Mouse (Mus musculus): ENCODE measurements around the gene Msh2.
"Not testable (repeated sequence)": the region's sequence is repeated elsewhere in the genome, so short reads cannot be mapped to it uniquely, and the experiment has no call there.

The Msh2 gene

GRCm38 (mm10) chr17:87671890-87672660 lies at the start of gene Msh2:
TSS of gene Msh2 (plus strand) at chr17:87672330.
- DNase-seq (ENCODE audit: low spot score): peak; percentile 97

- DNase-seq (ENCODE audit: low spot score): no peak
These were observed 46.5 kb upstream of the Msh2 start for GRCm38 (mm10) chr17:87625510-87626086.

DNA sequence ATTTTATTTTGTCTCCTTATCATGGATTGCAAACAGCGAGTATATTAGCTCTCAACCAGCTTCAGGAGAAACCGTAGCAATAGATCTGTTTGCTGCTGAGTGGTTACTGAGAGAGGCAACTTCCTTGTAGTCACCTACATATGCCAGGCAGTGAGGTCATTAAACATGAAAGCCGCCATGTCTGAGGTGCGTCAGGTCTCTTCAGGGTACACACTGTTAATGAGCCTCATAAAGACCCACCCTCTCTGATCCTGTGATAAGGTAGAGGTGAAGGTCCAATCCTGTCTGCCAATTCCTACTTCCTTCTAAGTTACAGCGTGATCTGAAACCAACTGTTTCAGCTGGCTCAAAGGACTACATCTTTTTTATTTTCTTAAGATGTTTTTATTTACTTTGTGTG lies 44.0 kb upstream of the Msh2 start:
- no peak for DNase-seq (ENCODE audit: low spot score)

- DNase-seq (ENCODE audit: low spot score): no peak
These were observed 43.4 kb upstream of the Msh2 start for GRCm38 (mm10) chr17:87628706-87629105.

DNA sequence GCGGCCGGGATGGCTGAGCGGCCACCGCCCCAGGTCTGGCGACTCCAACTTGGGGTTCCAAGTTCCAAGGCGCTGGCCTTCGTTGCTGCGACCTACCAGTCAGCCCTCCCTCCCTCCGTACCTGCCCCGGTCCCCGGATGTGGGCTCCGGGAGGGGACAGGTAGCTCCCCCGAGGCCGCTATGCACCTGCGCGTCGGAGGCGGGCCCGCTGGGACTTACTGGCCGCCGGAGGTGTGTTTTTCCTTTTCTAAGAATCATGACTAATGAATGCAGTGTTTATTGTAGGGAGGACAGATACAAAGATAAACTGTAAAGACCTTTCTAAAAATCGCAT lies 35.1 kb upstream of the Msh2 start:
- no peak for DNase-seq (ENCODE audit: low spot score)

GRCm38 (mm10) chr17:87639242-87639641 lies 32.9 kb upstream of the Msh2 start:
- DNase-seq (ENCODE audit: low spot score): no peak

DNA sequence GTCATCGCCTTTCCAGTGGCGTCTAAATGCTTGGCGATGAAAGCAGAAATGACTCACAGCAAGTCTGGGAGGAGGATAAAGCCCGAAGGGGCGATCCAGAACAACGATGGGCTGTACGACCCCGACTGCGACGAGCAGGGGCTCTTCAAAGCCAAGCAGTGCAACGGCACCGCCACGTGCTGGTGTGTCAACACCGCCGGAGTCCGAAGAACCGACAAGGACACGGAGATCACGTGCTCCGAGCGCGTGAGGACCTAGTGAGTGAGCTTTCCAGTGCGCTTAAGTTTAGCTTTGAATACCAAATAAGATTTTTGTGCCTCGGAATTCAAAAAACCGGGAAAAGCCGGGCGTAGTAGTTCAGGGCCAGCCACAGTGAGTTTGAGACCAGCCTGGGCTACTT lies 31.9 kb upstream of the Msh2 start:
- DNase-seq (ENCODE audit: low spot score): no peak

DNA sequence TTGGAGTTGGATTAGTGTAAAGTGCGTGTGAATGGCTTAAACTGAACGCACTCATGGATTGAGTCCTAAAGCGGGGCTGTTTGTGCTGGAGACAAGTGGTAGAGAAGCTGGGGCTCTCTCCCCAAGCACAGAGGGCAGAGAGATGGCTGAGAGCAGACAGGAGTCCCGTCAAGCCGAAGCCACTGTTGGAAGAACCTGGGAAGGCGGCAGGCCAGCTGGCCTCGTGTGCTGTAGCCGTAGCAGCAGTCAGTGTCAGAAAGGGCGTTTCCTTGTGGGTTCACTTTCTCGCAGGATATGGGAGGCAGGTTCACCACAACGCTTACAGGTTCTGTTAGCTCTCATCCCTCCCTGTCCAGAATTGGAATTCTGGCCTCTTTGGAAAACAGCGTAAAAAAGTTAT lies 31.1 kb upstream of the Msh2 start:
- no peak for DNase-seq (ENCODE audit: low spot score)

DNA sequence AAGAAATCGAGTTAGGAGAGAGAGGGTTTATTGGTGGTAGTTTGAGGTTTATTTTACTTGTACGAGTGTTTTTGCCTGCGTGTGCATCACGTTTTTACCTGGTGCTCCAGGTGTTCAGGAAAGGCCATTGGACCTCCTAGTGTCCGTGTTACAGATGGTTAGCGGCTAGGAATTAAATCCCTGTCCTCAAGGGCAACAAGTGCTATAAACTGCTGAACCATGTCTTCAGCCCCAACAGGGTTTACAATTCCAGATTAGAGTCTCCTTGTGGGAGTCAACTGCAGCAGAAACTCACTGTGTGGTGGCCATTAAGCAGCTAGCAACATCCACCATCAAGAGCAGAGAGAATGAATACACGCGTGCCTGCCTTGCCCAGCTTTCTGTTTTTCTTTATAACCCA lies 29.4 kb upstream of the Msh2 start:
- DNase-seq (ENCODE audit: low spot score): no peak

GRCm38 (mm10) chr17:87655616-87656015 lies 16.5 kb upstream of the Msh2 start:
- not testable (repeated sequence) for DNase-seq (ENCODE audit: low spot score)

- not testable (repeated sequence) for DNase-seq (ENCODE audit: low spot score)
These were observed 10.1 kb upstream of the Msh2 start for GRCm38 (mm10) chr17:87661958-87662573.

- DNase-seq (ENCODE audit: low spot score): no peak
These were observed 7.9 kb upstream of the Msh2 start for GRCm38 (mm10) chr17:87664238-87664637.

GRCm38 (mm10) chr17:87665066-87665822 lies 6.9 kb upstream of the Msh2 start:
- DNase-seq (ENCODE audit: low spot score): peak; percentile 74

DNA sequence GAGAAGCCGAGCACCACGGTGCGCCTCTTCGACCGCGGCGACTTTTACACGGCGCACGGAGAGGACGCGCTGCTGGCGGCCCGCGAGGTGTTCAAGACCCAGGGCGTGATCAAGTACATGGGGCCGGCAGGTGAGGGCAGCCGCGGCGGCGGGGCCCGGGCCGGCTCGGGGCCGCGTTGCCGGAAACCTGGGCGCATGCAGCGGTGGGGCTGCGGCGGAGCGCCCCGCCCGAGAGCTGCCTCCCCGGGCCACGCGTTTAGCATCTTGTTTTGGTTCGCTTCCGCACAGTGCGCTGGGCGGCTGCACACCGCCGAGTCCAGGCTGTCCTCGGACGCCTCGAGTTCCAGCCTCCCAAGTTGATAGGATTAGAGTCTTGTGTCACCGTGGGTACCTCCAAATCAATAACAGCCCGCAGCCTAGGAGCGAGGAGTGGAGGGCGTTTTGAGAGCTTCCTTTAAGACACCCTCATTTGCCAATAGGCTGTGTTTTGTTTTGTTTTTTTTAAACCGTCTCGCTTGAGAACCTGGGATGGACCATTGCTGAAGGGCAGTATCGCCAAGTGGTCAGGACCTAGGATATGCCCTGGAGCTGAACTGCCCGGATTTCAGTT lies 652 bp downstream of the Msh2 start:
- DNase-seq (ENCODE audit: low spot score): no peak

DNA sequence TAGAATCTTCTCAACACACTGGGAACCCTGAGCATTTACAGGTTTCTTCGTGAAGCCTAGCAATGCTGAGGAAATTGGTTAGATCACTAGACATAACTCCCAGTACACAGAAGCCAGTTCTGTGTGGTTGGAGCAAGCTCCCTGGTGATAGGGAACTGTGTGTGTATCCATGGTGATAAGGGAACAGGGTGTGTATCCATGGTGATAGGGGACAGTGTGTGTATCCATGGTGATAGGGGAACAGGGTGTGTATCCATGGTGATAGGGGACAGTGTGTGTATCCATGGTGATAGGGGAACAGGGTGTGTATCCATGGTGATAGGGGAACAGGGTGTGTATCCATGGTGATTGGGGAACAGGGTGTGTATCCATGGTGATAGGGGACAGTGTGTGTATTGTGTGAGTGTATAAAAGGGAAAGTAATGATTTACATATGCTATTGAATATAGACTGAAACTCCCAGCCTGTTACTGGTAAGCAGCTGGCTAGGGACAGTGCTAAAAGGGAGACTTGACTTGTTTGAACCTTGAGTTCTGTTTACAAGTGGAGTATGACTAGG lies 4.9 kb downstream of the Msh2 start:
- not testable (repeated sequence) for DNase-seq (ENCODE audit: low spot score)

- no peak for DNase-seq (ENCODE audit: low spot score)
These were observed 5.5 kb downstream of the Msh2 start for GRCm38 (mm10) chr17:87677656-87678055.

DNA sequence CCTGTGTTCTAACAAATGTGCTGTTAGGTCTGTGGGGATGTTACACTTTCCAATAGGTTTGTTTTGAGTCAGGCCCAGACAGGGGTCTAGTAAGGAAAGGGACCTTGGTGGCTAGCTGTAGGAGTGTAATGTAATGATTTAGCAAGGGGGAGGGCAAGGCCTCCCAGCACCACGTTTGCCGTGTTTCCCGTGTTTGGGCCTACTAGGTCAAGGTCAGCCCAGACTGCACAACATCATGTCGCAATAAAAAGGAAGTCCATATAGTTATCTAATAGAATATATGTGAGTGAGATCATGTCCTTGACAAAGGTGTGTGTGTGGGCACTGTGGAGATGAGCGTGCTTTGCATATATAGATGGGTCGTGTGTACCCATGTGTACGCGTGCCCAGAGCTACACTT lies 17.1 kb downstream of the Msh2 start:
- DNase-seq (ENCODE audit: low spot score): no peak

DNA sequence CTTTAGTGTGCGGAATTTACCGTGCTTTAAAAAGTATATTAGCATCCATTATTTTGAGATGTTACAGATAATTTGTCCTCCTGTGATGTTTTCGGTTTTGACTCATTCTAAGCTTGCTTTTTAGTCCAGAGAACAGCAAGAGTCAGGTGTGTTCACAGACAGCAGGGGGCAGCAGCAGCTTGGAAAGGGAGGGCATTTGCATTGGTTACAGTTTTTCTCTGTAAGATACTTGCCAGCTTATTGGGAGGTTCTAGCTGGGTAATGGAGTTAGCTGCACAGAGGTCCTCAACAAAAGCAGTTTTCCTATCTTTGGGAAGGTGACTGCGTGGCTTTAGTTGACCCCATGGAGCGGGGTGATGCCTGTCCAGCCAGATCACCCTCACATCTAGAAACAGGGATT lies 19.8 kb downstream of the Msh2 start:
- DNase-seq (ENCODE audit: low spot score): peak; percentile 89

DNA sequence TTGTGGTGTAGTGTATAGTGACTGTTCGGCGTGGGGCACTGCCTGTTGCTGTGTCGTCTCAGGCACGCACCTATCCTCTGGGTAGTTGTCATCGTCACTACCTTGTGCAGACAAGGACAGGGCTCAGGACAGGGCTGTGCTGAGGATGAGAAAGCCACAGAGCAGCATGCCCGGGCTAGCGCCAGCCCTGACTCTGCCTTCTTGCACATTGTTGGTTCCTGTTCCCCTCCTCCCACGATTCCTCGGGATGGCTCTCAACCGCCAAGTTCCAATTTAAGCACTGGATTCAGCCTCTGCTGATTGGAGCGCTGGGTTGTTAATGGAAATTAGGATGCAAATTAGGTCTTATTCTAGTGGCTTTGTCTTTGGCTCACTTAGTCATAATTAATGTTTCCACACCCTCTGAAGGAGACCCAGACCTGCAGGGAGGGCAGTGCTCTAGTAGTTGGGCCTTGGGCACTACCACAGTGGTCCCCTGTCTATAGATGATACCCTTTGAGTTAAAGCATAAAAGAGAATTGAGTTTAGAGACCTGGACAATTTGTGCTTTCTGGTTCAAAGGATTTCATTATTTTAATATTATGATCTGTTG lies 23.8 kb downstream of the Msh2 start:
- DNase-seq (ENCODE audit: low spot score): no peak

DNA sequence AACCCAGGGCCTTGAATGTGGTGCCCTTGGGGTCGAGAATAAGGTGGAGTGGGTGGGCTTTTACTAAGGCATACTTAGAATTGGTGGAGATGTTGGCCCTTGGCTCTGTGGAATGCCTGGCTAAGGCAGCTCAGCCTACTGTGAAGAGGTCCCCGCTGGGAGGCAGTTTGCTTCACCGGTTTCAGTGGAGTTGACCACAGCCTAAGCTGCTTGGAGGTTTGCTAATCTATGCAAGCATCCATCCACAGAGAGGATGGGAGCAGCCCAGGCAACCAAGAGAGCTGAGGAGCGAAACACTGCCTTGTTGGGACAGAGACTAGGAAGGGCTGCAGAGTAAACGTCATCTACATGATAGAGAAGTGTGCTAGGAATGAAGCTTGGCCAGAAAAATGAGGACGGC lies 24.7 kb downstream of the Msh2 start:
- DNase-seq (ENCODE audit: low spot score): no peak

DNA sequence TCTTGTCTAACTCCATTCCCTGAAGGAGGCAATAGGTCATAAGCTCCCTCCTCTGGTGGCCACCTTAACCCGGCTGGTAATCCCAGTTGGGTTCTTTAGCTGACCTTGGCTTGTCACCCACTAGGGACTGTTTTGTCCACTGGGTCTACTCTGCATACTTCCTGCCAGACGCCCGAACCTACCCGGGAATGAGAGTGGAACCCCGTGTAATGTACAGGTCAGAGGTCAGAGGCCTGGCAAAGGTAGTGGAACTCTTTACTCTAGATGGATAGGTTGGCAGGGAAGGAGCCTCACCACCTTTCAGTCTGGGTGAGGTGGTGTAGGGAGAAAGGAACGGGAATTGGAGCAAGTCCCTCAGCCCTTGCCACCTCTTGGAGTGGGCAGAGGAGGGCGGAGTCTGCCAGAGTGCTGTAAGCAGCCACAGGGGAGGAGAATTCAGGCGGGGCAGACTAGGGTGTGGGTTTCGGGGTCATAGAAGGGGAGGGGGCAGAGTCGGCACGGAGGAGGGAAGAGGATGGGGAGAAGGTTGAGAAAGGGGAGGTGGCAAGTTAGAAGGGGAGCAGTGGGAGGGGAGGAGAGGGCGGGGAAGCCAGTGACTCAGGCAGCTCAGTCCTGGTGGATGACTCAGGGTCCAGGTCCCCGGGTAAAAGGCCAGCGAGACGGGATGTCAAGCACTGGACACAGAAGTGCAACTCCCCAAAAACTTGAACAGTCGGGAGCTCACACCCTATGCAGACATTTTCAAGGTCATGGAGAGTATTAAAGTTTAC lies 27.1 kb downstream of the Msh2 start:
- peak; percentile 40 for DNase-seq (ENCODE audit: low spot score)
